Comparison of ENCODE assay signal across 8 mouse cellular contexts in the genomic region with DNA sequence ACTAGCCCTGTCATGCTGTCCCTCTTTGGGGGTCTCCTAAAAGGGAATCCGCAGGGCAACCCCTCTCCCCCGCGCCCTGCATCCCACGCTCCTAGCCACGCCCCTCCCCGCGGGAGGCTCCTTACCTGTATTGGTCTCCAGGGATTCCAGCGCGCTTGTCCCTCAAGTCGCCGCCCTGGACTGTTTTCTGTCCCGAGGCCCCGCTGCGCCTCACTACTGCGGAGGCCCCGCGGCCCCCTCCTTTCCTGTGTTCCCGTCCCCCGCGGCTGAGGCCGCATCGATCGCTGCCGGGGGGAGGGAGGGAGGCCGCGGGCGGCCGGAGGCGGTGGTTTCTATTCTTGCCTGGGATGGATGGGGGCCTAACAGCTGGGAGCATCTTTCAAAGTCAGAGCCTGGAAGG. TPM values are rescaled to one million over a fixed set of nuclear protein-coding genes. Genes with fewer than 3 reads are reported as not detected.
DNase-seq lines count a peak whose midpoint lies in the region; ATAC-seq and TF ChIP-seq lines count a peak whose summit lies in the region.

A gene (minus strand): TSS at position 212 of the 400 bp plus-strand sequence.

- dilution Hi-C loops in CH12.LX (cut with MboI; ENCODE audit: extremely low pct_ligation_motif_present, extremely low pct_unique_long_range_greater_than_20kb, low sequenced_read_pairs): no loop called here

- TF ChIP-seq CTCF in CH12.LX (conservative IDR thresholded peaks at IDR 0.05 in 1 of 2, IDR thresholded peaks at IDR 0.05 in 1 of 2; ENCODE audit: low read depth in 2 of 2, low read length in 2 of 2): no peak
- TF ChIP-seq CTCF in liver, embryonic 14.5 days (IDR thresholded peaks at IDR 0.05; ENCODE audit: low read depth): no peak
- no peak for TF ChIP-seq CTCF in thymus, adult 2 months (IDR thresholded peaks at IDR 0.05; ENCODE audit: borderline replicate concordance, control insufficient read depth, extremely low read depth, insufficient read depth, low read length, poor library complexity)

- TF ChIP-seq RAD21 in CH12.LX (IDR thresholded peaks at IDR 0.05; ENCODE audit: low read depth, low read length): no peak

- WGBS in heart, embryonic 11.5 days (ENCODE audit: insufficient replicate concordance): under 1% methylated on average over 25 of the region's 29 CpGs
- WGBS in forebrain, embryonic 16.5 days: 1% methylated on average over 24 of the region's 29 CpGs
- under 1% methylated on average over 29 of the region's 29 CpGs for WGBS in liver, embryonic 14.5 days (ENCODE audit: insufficient replicate concordance)
- WGBS in thymus, adult 2 months: 3% methylated on average over 29 of the region's 29 CpGs

- in situ Hi-C loops in CH12.LX (cut with MboI; ENCODE audit: low pct_ligation_motif_present, low pct_unique_long_range_greater_than_20kb, low sequenced_read_pairs): loop anchor here (5.0 kb wide), 1 partner anchor 39 kb away; no protein-coding TSS in a partner anchor

- H3K9ac ChIP-seq in heart, embryonic 11.5 days (ENCODE audit: low read depth, low read length): no peak within 1 kb of the TSS
- H3K9ac ChIP-seq in CH12.LX (ENCODE audit: insufficient read depth, low read depth): 0 out of 2 replicates have a peak within 1 kb of the TSS, but pooled peaks have one; percentile 5
- peak within 1 kb of the TSS; percentile 46; the same call in 1 of the 2 replicates for H3K9ac ChIP-seq in forebrain, embryonic 16.5 days (replicated peaks; ENCODE audit: low read depth, low read length)
- no peak within 1 kb of the TSS for H3K9ac ChIP-seq in liver, embryonic 14.5 days (replicated peaks)

- H3K4me1 ChIP-seq in heart, embryonic 11.5 days (ENCODE audit: control insufficient read depth, insufficient read depth, low read length): peaks cover 15% of the 10 kb centered on the region
- peaks cover 0 to 5% of the 10 kb centered on the region in 2 experiments; a peak in 1 of 4 replicates for H3K4me1 ChIP-seq in CH12.LX (ENCODE audit: control insufficient read depth in 1 of 2, insufficient read depth in 2 of 2)
- H3K4me1 ChIP-seq in forebrain, embryonic 16.5 days (replicated peaks; ENCODE audit: control insufficient read depth, insufficient read depth, low read length): peaks cover 16% of the 10 kb centered on the region
- 0 out of 4 replicates have a peak, but pooled peaks cover 0 to 2% of the 10 kb centered on the region in 2 experiments for H3K4me1 ChIP-seq in liver, embryonic 14.5 days (replicated peaks; ENCODE audit: control insufficient read depth in 2 of 2, insufficient read depth in 2 of 2, low read length in 1 of 2)
- H3K4me1 ChIP-seq in thymus, adult 2 months (replicated peaks; ENCODE audit: control insufficient read depth, insufficient read depth, low read length): 0 out of 2 replicates have a peak, but pooled peaks cover 4% of the 10 kb centered on the region

- H3K27ac ChIP-seq in heart, embryonic 11.5 days (ENCODE audit: low read depth, low read length): no peak within 1 kb of the TSS
- H3K27ac ChIP-seq in CH12.LX (ENCODE audit: insufficient read depth, low read depth): no peak within 1 kb of the TSS
- no peak within 1 kb of the TSS for H3K27ac ChIP-seq in forebrain, embryonic 16.5 days (ENCODE audit: low read length)
- no peak within 1 kb of the TSS for H3K27ac ChIP-seq in liver, embryonic 14.5 days
- no peak within 1 kb of the TSS for H3K27ac ChIP-seq in thymus, adult 2 months (ENCODE audit: control insufficient read depth, insufficient read depth, low read length)

- no peak for DNase-seq in heart, adult 9 months (ENCODE audit: low spot score in 2 of 2)
- DNase-seq in CH12.LX (ENCODE audit: extremely low read depth): no peak
- no peak for DNase-seq in liver, embryonic 14.5 days (ENCODE audit: low read depth in 3 of 3, low spot score in 3 of 3)
- DNase-seq in thymus, adult 2 months: no peak
- DNase-seq in Muller cell, postnatal 12 days (ENCODE audit: inconsistent ontology term): no peak
- DNase-seq in gastrocnemius, postnatal 36 days: no peak

- no peak for TF ChIP-seq EP300 in CH12.LX (IDR thresholded peaks at IDR 0.05; ENCODE audit: low read length)
- TF ChIP-seq EP300 in liver, embryonic 14.5 days (IDR thresholded peaks at IDR 0.05; ENCODE audit: low read depth): no peak

- intact Hi-C loops in gastrocnemius, postnatal 36 days (cut with DNase I): no loop called here

- no peaks in the 10 kb centered on the region for H3K79me2 ChIP-seq in CH12.LX (replicated peaks; ENCODE audit: control insufficient read depth, extremely low read depth, insufficient read depth, poor library complexity, severe bottlenecking)

- no peaks in the 10 kb centered on the region; the same call in 1 of the 2 replicates for H3K9me3 ChIP-seq in heart, embryonic 11.5 days (replicated peaks; ENCODE audit: control insufficient read depth, low read length)
- peaks cover 10% of the 10 kb centered on the region for H3K9me3 ChIP-seq in CH12.LX (replicated peaks; ENCODE audit: low read length)
- H3K9me3 ChIP-seq in forebrain, embryonic 16.5 days (ENCODE audit: control insufficient read depth, low read length): no peaks in the 10 kb centered on the region
- H3K9me3 ChIP-seq in liver, embryonic 14.5 days (ENCODE audit: control insufficient read depth, low read length): no peaks in the 10 kb centered on the region

- ATAC-seq in heart, embryonic 11.5 days (replicated peaks; ENCODE audit: insufficient number of reproducible peaks, low FRiP score, low TSS enrichment): no peak
- ATAC-seq in forebrain, embryonic 16.5 days: no peak
- no peak for ATAC-seq in liver, embryonic 14.5 days (ENCODE audit: insufficient read depth)

- peak within 1 kb of the TSS; percentile 43 for H3K4me3 ChIP-seq in heart, embryonic 11.5 days (ENCODE audit: low read depth, low read length)
- H3K4me3 ChIP-seq in CH12.LX (replicated peaks in 1 of 3; ENCODE audit: low read depth in 2 of 3, low read length in 2 of 3, poor library complexity in 1 of 3): peak within 1 kb of the TSS in 2 of 3 experiments; percentile 20 to 54
- H3K4me3 ChIP-seq in forebrain, embryonic 16.5 days (replicated peaks; ENCODE audit: low read length): peak within 1 kb of the TSS; percentile 40
- 0 out of 4 replicates have a peak within 1 kb of the TSS, but pooled peaks of 1 of the 2 experiments have one; percentile 16 for H3K4me3 ChIP-seq in liver, embryonic 14.5 days (ENCODE audit: insufficient read depth in 1 of 2, low read depth in 2 of 2, low read length in 2 of 2)
- no peak within 1 kb of the TSS for H3K4me3 ChIP-seq in thymus, adult 2 months (ENCODE audit: control insufficient read depth, insufficient read depth, low read length)

- no peaks in the 10 kb centered on the region for H3K36me3 ChIP-seq in heart, embryonic 11.5 days (ENCODE audit: control insufficient read depth, insufficient read depth, low read length)
- H3K36me3 ChIP-seq in CH12.LX (replicated peaks in 1 of 2; ENCODE audit: control insufficient read depth in 1 of 2, insufficient read depth in 1 of 2, low read length in 1 of 2): peaks cover 0 to 1% of the 10 kb centered on the region in 2 experiments
- H3K36me3 ChIP-seq in forebrain, embryonic 16.5 days (ENCODE audit: control insufficient read depth, insufficient read depth): no peaks in the 10 kb centered on the region
- no peaks in the 10 kb centered on the region for H3K36me3 ChIP-seq in liver, embryonic 14.5 days (replicated peaks; ENCODE audit: control insufficient read depth, insufficient read depth, low read depth)
- no peaks in the 10 kb centered on the region for H3K36me3 ChIP-seq in thymus, adult 2 months (ENCODE audit: control insufficient read depth, insufficient read depth, low read length)

- peak within 1 kb of the TSS; percentile 74 for H3K4me2 ChIP-seq in heart, embryonic 11.5 days
- peak within 1 kb of the TSS; percentile 89 for H3K4me2 ChIP-seq in CH12.LX (ENCODE audit: insufficient read depth, low read depth, poor library complexity, severe bottlenecking)
- H3K4me2 ChIP-seq in forebrain, embryonic 16.5 days (ENCODE audit: low read length): peak within 1 kb of the TSS; percentile 62
- peak within 1 kb of the TSS; percentile 33; the same call in 1 of the 2 replicates for H3K4me2 ChIP-seq in liver, embryonic 14.5 days (ENCODE audit: low read depth)

- peaks cover 62% of the 10 kb centered on the region for H3K27me3 ChIP-seq in heart, embryonic 11.5 days (ENCODE audit: control insufficient read depth, insufficient read depth, low read length)
- H3K27me3 ChIP-seq in CH12.LX (replicated peaks): no peaks in the 10 kb centered on the region
- peaks cover 61% of the 10 kb centered on the region for H3K27me3 ChIP-seq in forebrain, embryonic 16.5 days (replicated peaks; ENCODE audit: control insufficient read depth, insufficient read depth, low read length)
- H3K27me3 ChIP-seq in liver, embryonic 14.5 days (ENCODE audit: control insufficient read depth, insufficient read depth, low read length): peaks cover 54% of the 10 kb centered on the region
- H3K27me3 ChIP-seq in thymus, adult 2 months (ENCODE audit: control insufficient read depth, insufficient read depth, low read length): peaks cover 31% of the 10 kb centered on the region; the same call in 1 of the 2 replicates

- no peak for TF ChIP-seq POLR2A in CH12.LX (IDR thresholded peaks at IDR 0.05; ENCODE audit: low read depth, low read length)
- TF ChIP-seq POLR2A in thymus, adult 2 months (IDR thresholded peaks at IDR 0.05; ENCODE audit: control insufficient read depth, extremely low read depth, insufficient read depth, low read length, poor library complexity): no peak

TF ChIP-seq in CH12.LX, 34 proteins besides CTCF, POLR2A, EP300 and RAD21:
- TF ChIP-seq NRF1 (IDR thresholded peaks at IDR 0.05; ENCODE audit: low read depth, low read length) (no peak), JUND (conservative IDR thresholded peaks at IDR 0.05; ENCODE audit: low read depth, low read length) (no peak), ZKSCAN1 (IDR thresholded peaks at IDR 0.05; ENCODE audit: borderline replicate concordance, low read depth, low read length) (no peak), USF2 (conservative IDR thresholded peaks at IDR 0.05; ENCODE audit: low read depth, low read length) (no peak)

RNA-seq across cellular contexts. Expression of the gene that starts here (rescaled TPM):
- polyA plus RNA-seq in heart, embryonic 11.5 days (2014; fragmentation: Nextera tagmentation; extraction: Ambion mirVana): 0.13 TPM in 1 of 2 replicates, not detected in the other
- total RNA-seq in CH12.LX (2012; rRNA removed) (0.34 and 0.42 TPM in 2 replicates), CH12.LX (2014; rRNA removed) (not detected in 2 replicates)
- polyA plus RNA-seq in CH12.LX (2012; ENCODE audit: insufficient read length, low read depth): 0.11 TPM in 1 of 2 replicates, not detected in the other
- 1.1 and 1.3 TPM in 2 replicates for polyA plus RNA-seq in forebrain, embryonic 16.5 days (2015; fragmentation: Nextera tagmentation; extraction: Ambion mirVana)
- polyA plus RNA-seq in liver, embryonic 14.5 days (2012; rRNA removed): 0.01 and 0.02 TPM in 2 replicates
- not detected in 2 replicates for polyA plus RNA-seq in liver, embryonic 14.5 days (2014; fragmentation: Nextera tagmentation; extraction: Ambion mirVana)
- polyA plus RNA-seq in thymus, adult 2 months (2012; rRNA removed): 0.07 TPM in 1 of 2 replicates, not detected in the other
- total RNA-seq in gastrocnemius, postnatal 36 days (2021): under 1 TPM; 0.46 to 0.67 TPM

Comparison
In these comparisons a context has a peak if more than half of its experiments do, and no peak if none do; other contexts are left out.
1. H3K4me2 ChIP-seq: peak in every context shown above with its lines; median percentile 89 in CH12.LX; 74 in heart, embryonic 11.5 days; 62 in forebrain, embryonic 16.5 days; 33 in liver, embryonic 14.5 days.
2. H3K9ac ChIP-seq: peak in CH12.LX (single experiment) and forebrain, embryonic 16.5 days (single experiment); none in heart, embryonic 11.5 days (single experiment) and liver, embryonic 14.5 days (single experiment).